Mouse (Mus musculus) heart, embryonic 13.5 days (tissue): ENCODE results near the gene 1110057P08Rik. TPM values are rescaled to one million over a fixed set of nuclear protein-coding genes. Genes with fewer than 3 reads are reported as not detected.
"Not testable (repeated sequence)": the region's sequence is repeated elsewhere in the genome, so short reads cannot be mapped to it uniquely, and the experiment has no call there.

ENCODE experiments used
- ATAC-seq: fragments of 200-750 bp; cut with Nextera tagmentation; 2 replicates; pipeline ENCODE4 v1.8.0; 2017; ENCODE audit warnings: moderate TSS enrichment; ENCODE audit not compliant: insufficient number of reproducible peaks, low FRiP score, low TSS enrichment; ENCODE audit errors: extremely low read depth
- H3K27ac ChIP-seq: fragments of 300-500 bp; sonication (generic); replicated peaks from 2 replicates; pipeline ENCODE4 v1.5.1; 2015; ENCODE audit warnings: moderate library complexity, mild to moderate bottlenecking, inconsistent platforms
- H3K27me3 ChIP-seq: fragments of 300-500 bp; sonication (generic); replicated peaks from 2 replicates; pipeline ENCODE4 v1.6.1; 2015; ENCODE audit warnings: mild to moderate bottlenecking, inconsistent platforms
- H3K36me3 ChIP-seq: fragments of 300-500 bp; sonication (generic); 2 replicates; pipeline ENCODE4 v1.6.1; 2015; ENCODE audit warnings: mild to moderate bottlenecking, inconsistent platforms
- H3K4me1 ChIP-seq: fragments of 300-500 bp; sonication (generic); 2 replicates; pipeline ENCODE4 v1.6.1; 2015; ENCODE audit warnings: inconsistent platforms
- H3K4me2 ChIP-seq: fragments of 300-500 bp; sonication (generic); 2 replicates; pipeline ENCODE4 v1.6.1; 2015; ENCODE audit warnings: inconsistent platforms, mild to moderate bottlenecking, moderate library complexity
- H3K4me3 ChIP-seq: fragments of 300-500 bp; sonication (generic); 2 replicates; pipeline ENCODE4 v1.5.1; 2015; ENCODE audit warnings: moderate library complexity, mild to moderate bottlenecking, inconsistent platforms
- H3K9ac ChIP-seq: fragments of 300-500 bp; sonication (generic); 2 replicates; pipeline ENCODE4 v1.6.1; 2015; ENCODE audit warnings: inconsistent platforms, mild to moderate bottlenecking, moderate library complexity
- H3K9me3 ChIP-seq: fragments of 300-500 bp; sonication (generic); 2 replicates; pipeline ENCODE4 v1.6.1; 2016; ENCODE audit warnings: inconsistent platforms
- WGBS: fragments of 180-500 bp; shearing (Covaris S2); methylation state at CpG from one replicate; pipeline ENCODE4 v1.1.7; 2015; ENCODE audit warnings: mixed read lengths; 5-methylcytosine and 5-hydroxymethylcytosine counted together
- polyA plus RNA-seq: library from polyadenylated mRNA; unstranded; fragments of >200 nt; fragmentation: Nextera tagmentation; extraction: Ambion mirVana; gene quantifications from 2 replicates; pipeline ENCODE4 v1.2.1, GENCODE M21; 2015

The 1110057P08Rik gene
- not detected in 2 replicates for polyA plus RNA-seq

DNA sequence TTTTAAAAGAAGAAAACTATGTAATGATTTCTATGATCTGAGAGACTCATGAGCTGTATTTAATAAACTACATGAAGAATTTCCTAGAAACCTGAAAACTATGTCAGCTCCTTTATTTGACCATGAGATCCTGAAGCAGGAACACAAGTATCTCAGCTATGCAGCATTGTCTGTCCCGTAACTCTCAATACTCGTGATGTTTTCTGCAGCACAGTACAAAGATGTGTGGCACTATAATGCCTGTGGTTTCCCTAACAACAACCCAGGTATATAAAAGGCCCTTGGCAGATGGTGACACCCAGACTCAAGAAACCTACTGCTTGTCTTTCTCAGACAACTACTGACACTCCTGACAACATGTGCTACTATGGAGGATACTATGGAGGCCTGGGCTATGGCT is at the start of gene 1110057P08Rik:
1110057P08Rik (plus strand) TSS at position 301 of the 400 bp plus-strand sequence.
- Histone ChIP-seq H3K36me3 (no peaks in the 10 kb centered on the region), H3K27ac (no peak within 1 kb of the TSS), H3K4me1 (no peaks in the 10 kb centered on the region), H3K4me2 (no peak within 1 kb of the TSS), H3K4me3 (no peak within 1 kb of the TSS), H3K27me3 (no peaks in the 10 kb centered on the region), H3K9me3 (0 out of 2 replicates have a peak, but pooled peaks cover 9% of the 10 kb centered on the region), H3K9ac (no peak within 1 kb of the TSS)
- WGBS: 64% methylated on average over 2 of the region's 2 CpGs
- no peak for ATAC-seq

DNA sequence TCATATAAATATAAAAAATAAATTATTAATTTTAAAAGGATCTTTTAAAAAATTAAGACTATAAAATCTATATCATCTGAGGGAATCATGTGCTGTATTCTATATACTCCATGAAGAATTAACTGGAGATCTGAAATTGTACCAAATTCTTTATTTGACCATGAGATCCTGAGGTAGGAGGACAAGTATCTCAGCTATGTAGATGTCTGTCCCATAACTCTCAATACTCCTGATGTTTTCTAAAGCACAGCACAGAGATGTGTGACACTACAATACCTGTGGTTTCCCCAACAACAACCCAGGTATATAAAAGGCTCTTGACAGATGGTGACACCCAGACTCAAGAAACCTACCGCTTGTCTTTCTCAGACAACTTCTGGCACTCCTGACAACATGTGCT is 34.0 kb upstream of the 1110057P08Rik start, which contains the start of gene Gm6358:
Gm6358 (plus strand) TSS at position 301 of the 400 bp plus-strand sequence.
- Histone ChIP-seq H3K9ac (no peak within 1 kb of the TSS), H3K27ac (no peak within 1 kb of the TSS), H3K9me3 (peaks cover 4% of the 10 kb centered on the region; the same call in 1 of the 2 replicates), H3K4me1 (no peaks in the 10 kb centered on the region), H3K4me2 (no peak within 1 kb of the TSS), H3K36me3 (no peaks in the 10 kb centered on the region), H3K4me3 (no peak within 1 kb of the TSS), H3K27me3 (no peaks in the 10 kb centered on the region)
- WGBS: 81% methylated on average over 1 of the region's 1 CpGs
- no peak for ATAC-seq

DNA sequence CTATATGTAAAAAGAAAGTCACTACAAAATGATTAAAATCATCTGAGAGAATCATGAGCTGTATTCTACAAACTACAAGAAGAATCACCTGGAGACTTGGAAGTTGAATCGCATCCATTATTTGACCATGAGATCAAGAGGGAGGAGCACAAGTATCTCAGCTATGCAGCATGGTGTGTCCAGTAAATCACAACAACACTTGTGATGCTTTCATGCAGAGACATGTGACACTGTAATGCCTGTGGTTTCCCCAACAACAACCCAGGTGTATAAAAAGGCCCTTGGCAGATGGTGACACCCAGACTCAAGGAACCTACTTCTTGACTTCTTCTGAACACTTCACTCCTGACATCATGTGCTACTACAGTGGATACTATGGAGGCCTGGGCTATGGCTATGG is 23.7 kb upstream of the 1110057P08Rik start, which contains the start of gene Gm10061:
Gm10061 (plus strand) TSS at position 301 of the 400 bp plus-strand sequence.
- no peak for ATAC-seq
- 82% methylated on average over 1 of the region's 1 CpGs for WGBS
- H3K4me1 ChIP-seq: no peaks in the 10 kb centered on the region

DNA sequence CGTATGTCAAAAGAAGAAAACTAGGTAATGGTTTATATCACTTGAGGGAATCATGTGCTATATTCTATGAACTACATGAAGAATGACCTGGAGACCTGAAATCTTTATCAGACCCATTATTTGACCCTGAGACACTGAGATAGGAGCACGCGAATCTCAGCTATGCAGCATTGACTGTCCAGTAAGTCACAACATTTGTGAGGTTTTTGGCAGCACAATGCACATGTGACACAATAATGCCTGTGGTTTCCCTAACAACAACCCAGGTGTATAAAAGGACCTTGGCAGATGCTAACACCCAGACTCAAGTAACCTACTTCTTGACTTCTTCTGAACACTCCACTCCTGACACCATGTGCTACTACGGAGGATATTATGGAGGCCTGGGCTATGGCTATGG is 16.9 kb upstream of the 1110057P08Rik start, which contains the start of gene Gm9789:
Gm9789 (plus strand) TSS at position 301 of the 400 bp plus-strand sequence.
- peaks cover 14% of the 10 kb centered on the region; the same call in 1 of the 2 replicates for H3K9me3 ChIP-seq
- no peak within 1 kb of the TSS for H3K9ac ChIP-seq
- no peak within 1 kb of the TSS for H3K4me3 ChIP-seq
- H3K27me3 ChIP-seq: no peaks in the 10 kb centered on the region
- no peak within 1 kb of the TSS for H3K4me2 ChIP-seq
- no peak within 1 kb of the TSS for H3K27ac ChIP-seq
- 79% methylated on average over 4 of the region's 4 CpGs for WGBS
- H3K36me3 ChIP-seq: no peaks in the 10 kb centered on the region
- no peak for ATAC-seq
- no peaks in the 10 kb centered on the region for H3K4me1 ChIP-seq

More for the DNA sequence above, 23.7 kb upstream of the 1110057P08Rik start, which contains the start of gene Gm10061:
- no peaks in the 10 kb centered on the region for H3K36me3 ChIP-seq
- no peak within 1 kb of the TSS for H3K27ac ChIP-seq
- H3K4me3 ChIP-seq: no peak within 1 kb of the TSS
- no peak within 1 kb of the TSS for H3K9ac ChIP-seq
- H3K9me3 ChIP-seq: 0 out of 2 replicates have a peak, but pooled peaks cover 15% of the 10 kb centered on the region
- no peaks in the 10 kb centered on the region for H3K27me3 ChIP-seq
- H3K4me2 ChIP-seq: no peak within 1 kb of the TSS

DNA sequence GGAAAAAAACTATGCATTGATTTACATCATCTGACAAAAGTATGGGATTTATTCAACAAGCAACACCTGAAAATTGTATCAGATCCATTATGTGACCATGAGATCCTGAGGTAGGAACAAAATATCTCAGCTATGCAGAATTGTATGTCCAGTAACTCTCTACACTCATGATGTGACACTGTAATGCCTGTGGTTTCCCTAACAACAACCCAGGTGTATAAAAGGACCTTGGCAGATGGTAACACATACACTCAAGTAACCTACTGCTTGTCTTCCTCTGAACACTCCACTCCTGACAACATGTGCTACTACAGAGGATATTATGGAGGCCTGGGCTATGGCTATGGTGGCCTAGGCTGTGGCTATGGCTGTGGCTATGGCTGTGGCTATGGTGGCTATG is 5.3 kb upstream of the 1110057P08Rik start, which contains the start of gene Gm7735:
Gm7735 (plus strand) TSS at position 301 of the 400 bp plus-strand sequence.
- H3K9ac ChIP-seq, H3K36me3 ChIP-seq, H3K4me1 ChIP-seq, H3K4me3 ChIP-seq, H3K27me3 ChIP-seq, H3K4me2 ChIP-seq, H3K9me3 ChIP-seq, ATAC-seq, H3K27ac ChIP-seq: not testable (repeated sequence)

DNA sequence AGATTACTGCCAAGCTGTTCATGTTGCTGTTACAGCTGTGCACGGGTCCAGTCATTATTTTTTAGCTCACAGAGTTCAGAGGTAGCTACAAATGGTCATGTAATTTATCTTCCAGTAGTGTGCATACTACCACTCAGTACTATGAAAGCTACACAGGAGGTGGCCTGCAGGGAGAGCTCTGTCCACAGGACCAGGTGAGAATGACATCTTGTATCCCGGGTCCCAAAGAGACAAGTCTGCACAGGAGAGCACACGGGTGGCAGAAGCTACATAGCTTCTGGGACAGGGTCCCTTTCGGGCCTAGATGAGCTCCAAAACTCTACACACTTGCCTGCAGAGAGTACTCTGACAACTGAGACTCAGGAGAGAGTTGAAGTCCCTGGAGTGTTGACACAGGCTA is 14.1 kb downstream of the 1110057P08Rik start:
- no peak for ATAC-seq
- Histone ChIP-seq H3K4me1 (no peaks in the 10 kb centered on the region), H3K4me2 (no peak overlapping the region), H3K4me3 (no peak overlapping the region), H3K27ac (no peak overlapping the region), H3K9me3 (0 out of 2 replicates have a peak, but pooled peaks cover 6% of the 10 kb centered on the region), H3K36me3 (no peaks in the 10 kb centered on the region), H3K27me3 (no peaks in the 10 kb centered on the region), H3K9ac (no peak overlapping the region)
- WGBS: 63% methylated on average over 4 of the region's 4 CpGs

DNA sequence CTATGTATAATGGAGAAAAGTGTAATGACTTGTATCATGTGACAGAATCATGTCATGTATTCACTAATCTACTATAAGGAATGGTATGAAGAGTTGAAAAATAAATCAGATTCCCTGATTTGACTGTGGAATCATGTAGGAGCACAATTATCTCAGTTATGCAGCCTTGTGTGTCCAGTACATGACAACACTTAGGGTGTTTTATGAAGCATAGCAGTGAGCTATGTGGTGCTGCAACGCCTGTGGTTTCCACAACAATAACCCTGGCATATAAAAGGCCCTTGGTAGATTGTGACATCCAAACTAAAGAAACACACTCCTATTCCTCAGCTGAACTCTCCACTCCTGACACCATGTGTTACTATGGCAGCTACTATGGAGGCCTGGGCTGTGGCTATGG is 31.0 kb downstream of the 1110057P08Rik start, which contains the start of gene Krtap20-2:
Krtap20-2 (plus strand) TSS at position 301 of the 400 bp plus-strand sequence.
- Histone ChIP-seq H3K9me3 (no peaks in the 10 kb centered on the region), H3K36me3 (no peaks in the 10 kb centered on the region), H3K4me2 (no peak within 1 kb of the TSS), H3K9ac (no peak within 1 kb of the TSS), H3K27me3 (no peaks in the 10 kb centered on the region), H3K27ac (no peak within 1 kb of the TSS), H3K4me3 (no peak within 1 kb of the TSS), H3K4me1 (no peaks in the 10 kb centered on the region)
- ATAC-seq: no peak
- WGBS: 50% methylated on average over 1 of the region's 1 CpGs

Other genes with a start within 250 kb of the 1110057P08Rik start
- not detected in 2 replicates for gene Krtap19-9b, start 242.5 kb upstream of the 1110057P08Rik start, polyA plus RNA-seq
- gene Krtap16-3, start 211.9 kb upstream of the 1110057P08Rik start, polyA plus RNA-seq: not detected in 2 replicates
- not detected in 2 replicates for gene Krtap22-2, start 164.0 kb upstream of the 1110057P08Rik start, polyA plus RNA-seq
- gene Gm10229, start 159.5 kb upstream of the 1110057P08Rik start, polyA plus RNA-seq: not detected in 2 replicates
- gene Krtap6-1, start 143.0 kb upstream of the 1110057P08Rik start, polyA plus RNA-seq: not detected in 2 replicates
- gene Gm10228, start 133.3 kb upstream of the 1110057P08Rik start, polyA plus RNA-seq: not detected in 2 replicates
- gene Krtap6-5, start 126.9 kb upstream of the 1110057P08Rik start, polyA plus RNA-seq: not detected in 2 replicates
- not detected in 2 replicates for gene 1110025L11Rik, start 110.7 kb upstream of the 1110057P08Rik start, polyA plus RNA-seq
- not detected in 2 replicates for gene Krtap6-3, start 90.7 kb upstream of the 1110057P08Rik start, polyA plus RNA-seq
- not detected in 2 replicates for gene Gm6358, start 33.9 kb upstream of the 1110057P08Rik start, polyA plus RNA-seq
- gene Gm10061, start 23.6 kb upstream of the 1110057P08Rik start, polyA plus RNA-seq: not detected in 2 replicates
- not detected in 2 replicates for gene Gm9789, start 16.8 kb upstream of the 1110057P08Rik start, polyA plus RNA-seq
- not detected in 2 replicates for gene Gm7735, start 5.2 kb upstream of the 1110057P08Rik start, polyA plus RNA-seq
- not detected in 2 replicates for gene Krtap20-2, start 31.1 kb downstream of the 1110057P08Rik start, polyA plus RNA-seq
- gene Krtap21-1, start 229.1 kb downstream of the 1110057P08Rik start, polyA plus RNA-seq: not detected in 2 replicates
- gene Krtap6-2, start 245.4 kb downstream of the 1110057P08Rik start, polyA plus RNA-seq: not detected in 2 replicates